Mouse (Mus musculus): ENCODE data around the gene Clca3a2.
A peak's percentile ranks its signal among the peaks of the same experiment; 100 is the strongest.
"Not testable (repeated sequence)": the region's sequence is repeated elsewhere in the genome, so short reads cannot be mapped to it uniquely, and the experiment has no call there.

The Clca3a2 gene

GRCm38 (mm10) chr3:144819219-144819618, at the start of gene Clca3a2:
Clca3a2 (minus strand) TSS chr3:144819494.
- DNase-seq (ENCODE audit: low spot score in 2 of 2) = not testable (repeated sequence)

DNA sequence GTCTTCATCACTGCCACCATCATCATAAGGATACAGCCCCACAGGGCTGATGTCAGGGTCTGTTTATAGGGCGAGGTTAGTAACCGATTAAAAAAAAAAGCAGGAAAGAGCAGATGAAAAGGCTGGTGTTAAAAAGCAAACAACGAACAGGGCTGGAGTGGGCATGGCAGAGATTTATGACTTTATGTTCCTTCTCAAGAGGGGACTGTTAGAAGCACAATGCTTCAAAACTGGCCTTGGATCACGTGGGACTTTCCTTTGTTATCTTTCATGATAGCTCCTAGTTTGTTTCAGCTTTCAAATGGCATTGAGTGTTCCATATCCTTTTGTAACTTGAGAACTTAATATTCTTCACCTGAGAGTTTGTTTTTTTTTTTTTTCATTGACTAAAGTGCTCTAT, 30.3 kb upstream of the Clca3a2 start:
- no peak for DNase-seq (ENCODE audit: low spot score in 2 of 2)

DNA sequence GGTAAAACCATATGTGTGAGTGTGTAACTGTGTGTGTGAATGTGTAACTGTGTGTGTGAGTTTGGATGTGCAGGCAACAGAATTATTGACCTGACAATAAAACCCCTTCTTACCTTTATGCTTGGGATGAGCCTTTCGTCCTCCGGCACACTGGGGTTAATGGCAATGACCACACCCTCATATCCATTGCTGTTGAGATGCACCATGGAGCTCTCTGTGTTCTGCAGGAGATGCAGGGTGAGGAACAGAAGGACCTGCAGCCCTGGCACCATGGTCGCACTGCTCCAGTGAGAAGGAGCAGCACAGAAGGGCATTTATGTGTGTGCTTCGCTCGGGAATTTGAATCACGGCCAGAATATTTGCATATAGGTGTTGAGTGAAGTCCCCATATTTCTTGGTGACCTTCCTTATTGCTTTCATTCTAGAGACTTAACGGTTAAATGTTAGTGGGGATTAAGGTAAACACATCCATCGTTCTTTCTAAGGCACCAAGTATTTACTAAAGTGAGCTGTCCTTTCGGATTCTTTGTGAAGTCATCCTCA, 29.8 kb upstream of the Clca3a2 start, which contains the start of gene Clca3b:
Gene Clca3b (minus strand): TSS at position 344 of the 543 bp plus-strand sequence.
- not testable (repeated sequence) for DNase-seq (ENCODE audit: low spot score in 2 of 2)

- DNase-seq (ENCODE audit: low spot score in 2 of 2) = no peak
Observed at GRCm38 (mm10) chr3:144827257-144827656, 8.0 kb upstream of the Clca3a2 start.

GRCm38 (mm10) chr3:144825151-144825550, 5.9 kb upstream of the Clca3a2 start:
- peak; percentile 15 to 39 for DNase-seq (ENCODE audit: low spot score in 2 of 2)

GRCm38 (mm10) chr3:144823331-144823730, 4.0 kb upstream of the Clca3a2 start:
- DNase-seq (ENCODE audit: low spot score in 2 of 2) = no peak

- DNase-seq (ENCODE audit: low spot score in 2 of 2) = no peak
Observed at GRCm38 (mm10) chr3:144820632-144821031, 1.3 kb upstream of the Clca3a2 start.

DNA sequence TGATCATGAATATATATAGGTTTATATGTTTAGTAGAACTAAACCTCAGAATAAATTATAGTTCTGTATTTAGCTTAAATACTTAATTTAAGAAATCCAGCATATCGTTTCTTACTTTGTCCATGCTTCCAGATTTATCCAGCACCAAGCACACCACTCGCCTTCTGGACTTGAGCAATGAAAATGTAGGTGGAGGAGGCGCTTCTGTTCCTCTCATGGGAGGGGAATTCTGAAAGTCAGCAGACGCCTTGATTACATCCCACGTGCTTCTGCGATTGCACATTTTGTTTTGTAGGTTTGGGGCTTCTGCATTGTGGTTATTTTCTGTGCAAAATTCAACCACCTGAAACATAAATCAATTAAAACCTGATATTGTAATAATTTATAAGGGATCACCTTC, 6.0 kb downstream of the Clca3a2 start:
- DNase-seq (ENCODE audit: low spot score in 2 of 2) = not testable (repeated sequence)

GRCm38 (mm10) chr3:144811821-144812220, 7.5 kb downstream of the Clca3a2 start:
- DNase-seq (ENCODE audit: low spot score in 2 of 2) = no peak

DNA sequence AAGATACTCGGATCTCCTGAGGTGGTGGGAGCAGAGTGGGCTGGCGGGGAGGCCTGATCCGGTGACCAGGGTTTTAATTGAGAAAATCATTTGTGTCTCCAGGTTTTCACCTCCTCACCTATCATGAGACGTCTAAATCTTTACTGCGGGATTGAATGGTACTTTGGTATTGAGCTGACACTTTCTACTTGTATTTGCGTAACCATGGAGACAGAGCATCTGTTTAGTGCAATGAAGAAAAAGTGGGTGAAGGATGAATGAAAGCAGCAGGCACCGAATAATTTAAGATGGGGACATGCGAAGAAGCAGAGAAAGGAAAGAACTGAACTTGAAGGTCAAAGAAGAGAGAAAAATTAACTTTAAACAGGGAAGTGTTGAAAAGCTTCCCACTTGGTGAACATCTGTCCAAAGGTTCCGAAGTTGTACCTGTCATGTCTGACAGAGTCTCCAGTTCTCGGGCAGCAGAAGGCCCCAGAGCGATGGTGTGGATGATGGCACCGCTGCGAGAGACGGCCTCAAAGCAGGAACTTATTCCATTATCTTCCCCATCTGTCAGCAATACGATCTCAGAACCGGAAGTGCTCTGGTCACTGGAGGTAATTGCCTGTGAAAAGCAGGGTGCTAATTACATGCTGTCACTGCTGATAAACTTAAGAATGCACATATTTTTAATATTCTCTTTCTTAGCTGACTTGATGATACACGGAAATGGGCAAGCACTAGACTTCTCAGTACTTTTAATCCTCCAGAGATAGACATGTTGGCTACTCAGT, 11.0 kb downstream of the Clca3a2 start:
- DNase-seq (ENCODE audit: low spot score in 2 of 2) = not testable (repeated sequence)

- not testable (repeated sequence) for DNase-seq (ENCODE audit: low spot score in 2 of 2)
Observed at GRCm38 (mm10) chr3:144806626-144807025, 12.7 kb downstream of the Clca3a2 start.

- no peak for DNase-seq (ENCODE audit: low spot score in 2 of 2)
Observed at GRCm38 (mm10) chr3:144801861-144802260, 17.4 kb downstream of the Clca3a2 start.

- no peak for DNase-seq (ENCODE audit: low spot score in 2 of 2)
Observed at GRCm38 (mm10) chr3:144785181-144786148, 33.8 kb downstream of the Clca3a2 start.

DNA sequence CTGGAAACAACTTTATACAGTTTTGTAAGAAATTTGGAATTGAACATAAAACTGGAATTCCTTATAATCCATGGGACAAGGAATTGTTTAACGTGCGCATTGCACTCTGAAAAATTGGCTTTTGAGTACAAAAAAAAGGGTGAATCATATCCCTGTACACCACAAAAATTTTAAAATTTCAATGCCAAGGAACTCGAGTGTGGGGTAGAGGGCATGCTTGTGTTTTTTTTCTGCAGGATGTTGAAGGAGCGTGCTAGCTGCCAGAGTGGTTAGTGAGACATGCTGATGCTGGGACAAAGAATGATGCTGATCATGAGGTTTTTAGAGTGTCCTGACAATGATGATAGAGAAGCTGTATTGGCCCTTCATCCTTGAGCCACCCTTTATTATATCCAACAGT, 54.1 kb downstream of the Clca3a2 start:
- no peak for DNase-seq (ENCODE audit: low spot score in 2 of 2)

- DNase-seq (ENCODE audit: low spot score in 2 of 2) = no peak
Observed at GRCm38 (mm10) chr3:144761454-144761853, 57.8 kb downstream of the Clca3a2 start.

- peak; percentile 32 to 56 for DNase-seq (ENCODE audit: low spot score in 2 of 2)
Observed at GRCm38 (mm10) chr3:144760592-144761309, 58.5 kb downstream of the Clca3a2 start, which contains the start of gene Clca3a1. Clca3a1 (minus strand) TSS chr3:144760977.

GRCm38 (mm10) chr3:144759719-144760118, 59.6 kb downstream of the Clca3a2 start:
- no peak for DNase-seq (ENCODE audit: low spot score in 2 of 2)

GRCm38 (mm10) chr3:144756103-144756502, 63.2 kb downstream of the Clca3a2 start:
- not testable (repeated sequence) for DNase-seq (ENCODE audit: low spot score in 2 of 2)

DNA sequence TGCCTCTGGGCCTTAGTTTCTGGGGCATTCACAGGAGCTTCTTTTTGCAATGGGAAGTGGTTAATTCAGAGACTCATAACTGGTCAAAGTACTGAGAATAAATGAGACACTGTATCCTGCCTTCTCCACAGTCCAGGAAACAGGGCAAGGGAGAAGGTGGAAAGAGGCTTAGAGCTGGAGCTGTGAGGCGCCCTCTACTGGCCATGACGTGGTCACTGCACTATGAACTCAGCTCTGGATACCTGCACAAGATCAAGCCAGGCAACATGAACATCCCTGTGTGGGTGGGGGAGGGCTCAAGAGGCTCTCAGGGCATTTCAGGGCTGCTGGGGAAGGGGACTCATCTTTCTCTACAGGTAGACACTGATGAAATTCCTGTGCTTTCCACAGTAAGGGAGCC, 66.2 kb downstream of the Clca3a2 start:
- DNase-seq (ENCODE audit: low spot score in 2 of 2) = no peak

DNA sequence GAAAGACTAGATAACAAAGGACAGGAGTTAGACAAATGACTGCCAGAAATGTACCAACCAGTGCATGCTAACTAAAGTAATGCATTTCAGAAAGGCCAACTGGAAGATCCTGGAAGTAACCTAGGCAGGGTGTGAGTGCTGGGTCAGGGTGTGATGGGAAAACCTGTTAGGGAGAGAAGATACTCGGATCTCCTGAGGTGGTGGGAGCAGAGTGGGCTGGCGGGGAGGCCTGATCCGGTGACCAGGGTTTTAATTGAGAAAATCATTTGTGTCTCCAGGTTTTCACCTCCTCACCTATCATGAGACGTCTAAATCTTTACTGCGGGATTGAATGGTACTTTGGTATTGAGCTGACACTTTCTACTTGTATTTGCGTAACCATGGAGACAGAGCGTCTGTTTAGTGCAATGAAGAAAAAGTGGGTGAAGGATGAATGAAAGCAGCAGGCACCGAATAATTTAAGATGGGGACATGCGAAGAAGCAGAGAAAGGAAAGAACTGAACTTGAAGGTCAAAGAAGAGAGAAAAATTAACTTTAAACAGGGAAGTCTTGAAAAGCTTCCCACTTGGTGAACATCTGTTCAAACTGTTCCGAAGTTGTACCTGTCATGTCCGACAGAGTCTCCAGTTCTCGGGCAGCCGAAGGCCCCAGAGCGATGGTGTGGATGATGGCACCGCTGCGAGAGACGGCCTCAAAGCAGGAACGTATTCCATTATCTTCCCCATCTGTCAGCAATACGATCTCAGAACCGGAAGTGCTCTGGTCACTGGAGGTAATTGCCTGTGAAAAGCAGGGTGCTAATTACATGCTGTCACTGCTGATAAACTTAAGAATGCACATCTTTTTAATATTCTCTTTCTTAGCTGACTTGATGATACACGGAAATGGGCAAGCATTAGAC, 70.0 kb downstream of the Clca3a2 start:
- DNase-seq (ENCODE audit: low spot score in 2 of 2) = not testable (repeated sequence)

Data from spleen, postnatal 36 days (tissue).